Mouse (Mus musculus) heart, postnatal 0 days (tissue): Measurements from ENCODE around the gene Dok5. TPM values are rescaled to one million over a fixed set of nuclear protein-coding genes. Genes with fewer than 3 reads are reported as not detected.

ENCODE experiments used
- ATAC-seq: fragments of 200-750 bp; cut with Nextera tagmentation; 2 replicates; pipeline ENCODE4 v1.8.0; 2017; ENCODE audit warnings: low read depth, moderate number of reproducible peaks, moderate library complexity; ENCODE audit not compliant: insufficient read depth
- DNase-seq: peaks from one replicate; pipeline ENCODE4 v3.0.0-alpha.2; 2016; ENCODE audit warnings: low spot score
- H3K27ac ChIP-seq: fragments of 300-500 bp; sonication (generic); 2 replicates; pipeline ENCODE4 v1.5.1; 2014; ENCODE audit warnings: low read depth, mild to moderate bottlenecking
- H3K27me3 ChIP-seq: fragments of 300-500 bp; sonication (generic); 2 replicates; pipeline ENCODE4 v1.6.1; 2014; ENCODE audit warnings: low read length, mixed read lengths; ENCODE audit not compliant: control insufficient read depth, insufficient read depth
- H3K36me3 ChIP-seq: fragments of 300-500 bp; sonication (generic); replicated peaks from 2 replicates; pipeline ENCODE4 v1.6.1; 2014; ENCODE audit warnings: low read length, mixed read lengths; ENCODE audit not compliant: control insufficient read depth, insufficient read depth
- H3K4me1 ChIP-seq: fragments of 300-500 bp; sonication (generic); 2 replicates; pipeline ENCODE4 v1.6.1; 2014; ENCODE audit warnings: antibody characterized with exemption; ENCODE audit not compliant: control insufficient read depth, insufficient read depth
- H3K4me2 ChIP-seq: fragments of 300-500 bp; sonication (generic); 2 replicates; pipeline ENCODE4 v1.6.1; 2014; ENCODE audit warnings: low read depth, mild to moderate bottlenecking, low read length, moderate library complexity
- H3K4me3 ChIP-seq: fragments of 300-500 bp; sonication (generic); 2 replicates; pipeline ENCODE4 v1.5.1; 2014; ENCODE audit warnings: low read depth, low read length
- H3K9ac ChIP-seq: fragments of 300-500 bp; sonication (generic); replicated peaks from 2 replicates; pipeline ENCODE4 v1.6.1; 2014; ENCODE audit warnings: low read depth, low read length, mixed read lengths
- H3K9me3 ChIP-seq: fragments of 300-500 bp; sonication (generic); replicated peaks from 2 replicates; pipeline ENCODE4 v1.6.1; 2016; ENCODE audit warnings: low read length; ENCODE audit not compliant: control insufficient read depth
- CTCF ChIP-seq: IDR thresholded peaks from 2 replicates; pipeline ENCODE4 v1.5.1; 2016; ENCODE audit warnings: antibody characterized with exemption, control low read depth, low read depth
- EP300 ChIP-seq: IDR thresholded peaks from 2 replicates; pipeline ENCODE4 v1.6.1; 2016; ENCODE audit warnings: antibody characterized with exemption, low read depth
- WGBS: fragments of 180-500 bp; shearing (Covaris S2); extraction: QIAGEN DNeasy Blood & Tissue Kit; methylation state at CpG from one replicate; pipeline ENCODE4 v1.1.7; 2014; 5-methylcytosine and 5-hydroxymethylcytosine counted together
- polyA plus RNA-seq: library from polyadenylated mRNA; unstranded; fragments of >200 nt; fragmentation: Nextera tagmentation; extraction: Ambion mirVana; gene quantifications from 2 replicates; pipeline ENCODE4 v1.2.1, GENCODE M21; 2015
- total RNA-seq: library from RNA; depleted of rRNA; stranded (reverse); fragments of >200 nt; gene quantifications from 2 replicates; pipeline ENCODE4 v1.2.3, GENCODE M21; 2014; ENCODE audit warnings: low replicate concordance

Dok5 gene
- total and polyA plus RNA-seq, 2 experiments from 2014 or later, result 1.4 TPM; not detected in 1

DNA sequence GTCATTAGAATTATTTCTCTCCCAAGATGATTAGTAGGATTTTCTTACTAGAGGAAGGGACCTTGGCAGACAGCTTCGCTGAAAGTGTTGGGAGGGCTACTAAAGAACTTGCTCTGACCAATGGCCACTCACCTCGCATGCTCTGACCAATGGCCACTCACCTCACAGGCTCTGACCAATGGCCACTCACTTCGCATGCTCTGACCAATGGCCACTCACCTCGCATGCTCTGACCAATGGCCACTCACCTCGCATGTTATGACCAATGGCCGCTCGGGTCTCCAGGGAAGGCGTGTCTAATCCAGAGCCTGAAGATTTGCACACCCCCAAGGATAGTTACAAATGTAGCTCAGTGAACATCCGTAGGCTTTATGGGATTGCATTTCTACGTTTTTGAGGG lies 131.6 kb downstream of the Dok5 start:
- H3K9ac ChIP-seq, result no peak overlapping the region
- H3K4me3 ChIP-seq, result no peak overlapping the region
- H3K27ac ChIP-seq, result no peak overlapping the region
- peaks cover 3% of the 10 kb centered on the region; the same call in 1 of the 2 replicates for H3K4me1 ChIP-seq
- TF ChIP-seq CTCF (no peak), EP300 (no peak)
- ATAC-seq (no peak), DNase-seq (no peak)
- 95% methylated on average over 10 of the region's 10 CpGs for WGBS
- no peaks in the 10 kb centered on the region for H3K27me3 ChIP-seq
- H3K9me3 ChIP-seq, result no peaks in the 10 kb centered on the region
- H3K36me3 ChIP-seq, result no peaks in the 10 kb centered on the region
- H3K4me2 ChIP-seq, result no peak overlapping the region

DNA sequence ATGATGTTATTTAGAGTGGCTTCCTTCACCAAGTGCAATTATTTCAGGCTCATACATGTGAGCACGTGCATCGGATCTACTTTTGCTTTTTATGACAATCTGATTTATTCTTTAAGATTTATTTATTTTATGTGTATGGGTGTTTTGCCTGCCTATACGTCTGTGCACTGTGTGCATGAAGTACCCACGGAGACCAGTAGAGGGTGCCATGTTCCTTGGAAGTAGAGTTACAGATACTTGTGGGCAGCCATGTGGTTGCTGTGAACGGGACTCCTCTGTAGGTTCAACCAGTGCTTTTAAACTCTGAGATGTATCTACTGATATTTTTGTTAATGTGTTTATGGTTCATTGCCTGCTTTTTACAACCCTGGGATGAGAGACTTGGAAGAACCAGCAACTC lies 132.4 kb downstream of the Dok5 start:
- TF ChIP-seq EP300, result no peak
- TF ChIP-seq CTCF, result peak; percentile 21; the same call in 1 of the 2 replicates
- H3K9me3 ChIP-seq, result no peaks in the 10 kb centered on the region
- ATAC-seq (no peak), DNase-seq (no peak)
- H3K27me3 ChIP-seq, result no peaks in the 10 kb centered on the region
- H3K9ac ChIP-seq, result no peak overlapping the region
- no peak overlapping the region for H3K4me3 ChIP-seq
- no peaks in the 10 kb centered on the region for H3K36me3 ChIP-seq
- no peak overlapping the region for H3K27ac ChIP-seq
- peaks cover 3% of the 10 kb centered on the region; the same call in 1 of the 2 replicates for H3K4me1 ChIP-seq
- WGBS, result 84% methylated on average over 5 of the region's 5 CpGs
- no peak overlapping the region for H3K4me2 ChIP-seq

DNA sequence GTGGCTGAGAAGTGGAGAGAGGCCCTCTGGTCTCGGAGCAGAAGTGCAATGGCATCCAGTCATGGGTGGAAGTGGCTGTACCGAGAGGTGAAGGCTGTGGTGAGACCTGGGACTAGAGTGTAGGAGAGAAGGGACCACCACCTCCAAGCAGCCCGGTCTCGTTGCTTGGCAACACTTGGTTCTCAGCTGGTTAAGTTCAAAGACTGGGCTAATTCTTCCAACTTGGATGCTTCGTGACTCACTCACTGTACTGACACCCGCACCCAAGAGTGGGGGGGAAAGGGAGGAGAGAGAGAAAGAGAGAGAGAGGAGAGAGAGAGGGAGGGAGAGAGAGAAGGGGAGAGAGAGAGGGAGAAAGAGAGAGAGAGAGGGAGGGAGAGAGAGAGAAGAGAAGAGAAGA lies 133.2 kb downstream of the Dok5 start:
- Histone ChIP-seq H3K4me3 (no peak overlapping the region), H3K27ac (no peak overlapping the region), H3K9me3 (no peaks in the 10 kb centered on the region), H3K27me3 (no peaks in the 10 kb centered on the region), H3K36me3 (no peaks in the 10 kb centered on the region), H3K4me2 (no peak overlapping the region), H3K9ac (no peak overlapping the region), H3K4me1 (peaks cover 3% of the 10 kb centered on the region; the same call in 1 of the 2 replicates)
- DNase-seq, result no peak
- TF ChIP-seq CTCF (no peak), EP300 (no peak)
- ATAC-seq, result no peak
- 81% methylated on average over 6 of the region's 6 CpGs for WGBS

DNA sequence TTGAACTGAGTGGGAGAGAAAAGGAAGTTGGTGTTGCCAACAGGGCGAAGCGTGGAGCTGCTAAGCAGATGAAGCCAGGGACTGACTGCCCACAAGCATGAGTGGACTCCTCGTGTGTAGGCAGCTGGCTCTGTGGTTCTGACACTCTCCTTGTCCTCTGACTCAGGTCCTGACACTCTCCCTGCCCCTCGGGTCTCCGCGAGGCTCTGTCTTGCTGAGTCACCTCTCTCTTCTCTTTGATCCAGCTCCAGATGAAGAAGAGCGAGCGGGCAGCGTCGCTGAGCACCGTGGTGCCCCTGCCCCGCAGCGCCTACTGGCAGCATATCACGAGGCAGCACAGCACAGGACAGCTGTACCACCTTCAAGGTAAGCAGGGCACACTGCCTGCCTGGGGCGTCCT lies 139.0 kb downstream of the Dok5 start:
- no peak for DNase-seq
- no peaks in the 10 kb centered on the region for H3K36me3 ChIP-seq
- no peak overlapping the region for H3K27ac ChIP-seq
- ATAC-seq, result no peak
- H3K9me3 ChIP-seq, result no peaks in the 10 kb centered on the region
- no peak for TF ChIP-seq EP300
- no peak for TF ChIP-seq CTCF
- H3K9ac ChIP-seq, result no peak overlapping the region
- no peak overlapping the region for H3K4me3 ChIP-seq
- no peaks in the 10 kb centered on the region for H3K27me3 ChIP-seq
- 78% methylated on average over 15 of the region's 15 CpGs for WGBS
- H3K4me2 ChIP-seq, result no peak overlapping the region
- no peaks in the 10 kb centered on the region for H3K4me1 ChIP-seq

DNA sequence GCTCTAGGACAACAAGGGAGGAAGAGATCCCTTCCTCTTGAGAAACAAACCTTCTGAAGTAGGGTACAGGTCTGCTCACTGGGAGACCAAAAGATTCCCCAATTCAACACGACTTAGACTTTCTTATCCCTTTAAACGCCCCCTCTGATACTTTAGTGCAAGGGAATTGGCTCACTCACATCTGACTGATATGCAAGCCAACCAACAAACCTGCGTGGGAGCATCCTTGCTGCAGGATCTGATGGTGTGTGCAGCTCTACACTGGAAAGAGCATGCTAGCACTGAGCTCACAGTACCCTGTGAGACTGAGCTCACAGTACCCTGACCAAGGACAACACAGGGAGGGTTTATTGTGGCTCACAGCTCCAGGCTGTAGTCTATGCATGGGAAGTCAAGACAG lies 139.9 kb downstream of the Dok5 start:
- 76% methylated on average over 3 of the region's 3 CpGs for WGBS
- Histone ChIP-seq H3K27ac (no peak overlapping the region), H3K4me3 (no peak overlapping the region), H3K9ac (no peak overlapping the region), H3K4me1 (no peaks in the 10 kb centered on the region), H3K36me3 (no peaks in the 10 kb centered on the region), H3K9me3 (no peaks in the 10 kb centered on the region), H3K4me2 (no peak overlapping the region), H3K27me3 (no peaks in the 10 kb centered on the region)
- TF ChIP-seq CTCF, result no peak
- no peak for TF ChIP-seq EP300
- DNase-seq (no peak), ATAC-seq (no peak)

DNA sequence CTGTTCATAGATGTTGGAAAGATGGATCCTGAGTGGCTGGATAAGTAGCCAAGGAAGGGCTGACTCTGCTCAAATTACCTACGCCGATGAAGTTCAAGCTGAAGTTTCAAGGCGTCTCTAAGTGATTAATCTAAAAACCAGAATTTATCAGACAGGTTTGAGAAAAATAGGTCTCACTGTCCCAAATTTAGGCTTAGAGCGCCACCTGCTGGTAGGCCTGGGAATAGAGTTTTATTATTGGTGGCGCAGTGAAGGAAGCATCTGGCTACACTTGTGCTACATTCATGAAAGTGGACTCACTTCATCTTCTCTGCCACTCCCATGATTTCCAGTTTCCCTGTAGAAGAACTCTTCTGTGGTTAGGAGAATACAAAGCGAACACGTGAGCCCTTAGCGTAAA lies 141.8 kb downstream of the Dok5 start:
- H3K4me3 ChIP-seq, result no peak overlapping the region
- 12% methylated on average over 8 of the region's 8 CpGs for WGBS
- 0 out of 2 replicates have a peak, but pooled peaks cover 2% of the 10 kb centered on the region for H3K27me3 ChIP-seq
- no peaks in the 10 kb centered on the region for H3K9me3 ChIP-seq
- no peak overlapping the region for H3K9ac ChIP-seq
- no peaks in the 10 kb centered on the region for H3K36me3 ChIP-seq
- no peak overlapping the region for H3K4me2 ChIP-seq
- DNase-seq, result peak; percentile 44
- no peak for ATAC-seq
- no peak overlapping the region for H3K27ac ChIP-seq
- H3K4me1 ChIP-seq, result no peaks in the 10 kb centered on the region
- TF ChIP-seq EP300, result no peak
- TF ChIP-seq CTCF, result peak; percentile 92
